In the genomic region with DNA sequence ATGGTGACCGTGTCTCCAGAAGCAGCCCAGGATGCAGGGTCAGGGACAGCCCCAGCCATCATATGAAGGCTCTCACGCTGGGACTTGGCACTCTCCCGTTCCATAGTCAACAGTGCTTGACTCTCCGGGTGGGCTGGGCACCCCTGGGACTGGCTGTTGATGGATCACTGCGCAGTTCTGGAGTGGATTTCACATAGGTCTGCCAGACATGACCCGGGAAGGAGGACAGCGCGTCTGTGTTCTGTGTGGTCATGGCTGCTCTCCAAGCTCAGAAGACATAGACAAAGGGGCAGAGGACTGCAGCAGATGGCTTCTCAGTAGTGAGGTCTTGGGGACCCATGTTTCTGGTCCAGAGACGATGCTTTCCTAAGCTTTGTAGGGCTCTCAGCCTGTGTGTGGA, we compare ENCODE assay signal across 20 mouse cellular contexts.
A peak's percentile ranks its signal among the peaks of the same experiment; 100 is the strongest.
DNase-seq lines count a peak whose midpoint lies in the region; ATAC-seq lines count a peak whose summit lies in the region.
"Had no signal": no experiment of that assay in that cellular context is flagged by ENCODE, and none has a peak within 500 bp of the region (broad histone marks: within the 10 kb centered on the region; RNA-seq: fewer than 3 reads in every experiment).

No protein-coding gene starts in this region.

- intact Hi-C loops in gastrocnemius, postnatal 14 days (cut with DNase I; ENCODE audit: low total_unique reads), result no loop called here

- no peak for ATAC-seq in megakaryocyte, adult 5-6 weeks (ENCODE audit: poor library complexity, severe bottlenecking)
- ATAC-seq: CD4-positive, CD25-positive, alpha-beta regulatory T cell, adult 4 months; forebrain, embryonic 13.5 days; hindbrain, embryonic 16.5 days; intestine, postnatal 0 days; liver, embryonic 12.5 days had no signal

- DNase-seq in gastrocnemius, postnatal 25 days, result peak; percentile 48
- no peak for DNase-seq in gastrocnemius, postnatal 14 days
- DNase-seq in lung, postnatal 10 days, result peak; percentile 57
- no peak for DNase-seq in lung, postnatal 36 days
- peak; percentile 70 for DNase-seq in cerebellum, adult 9-11 months
- DNase-seq in frontal cortex, postnatal 25 days (ENCODE audit: low spot score in 2 of 2), result no peak
- DNase-seq: adrenal gland, postnatal 14 days; gastrocnemius, postnatal 10 days; heart, adult 2 months; layer of hippocampus, postnatal 36 days; lung, adult 18-20 months; right cerebral cortex, adult 18-20 months; right cerebral cortex, postnatal 4 days; thymus, postnatal 14 days had no signal

Comparison
In these comparisons a context has a peak if more than half of its experiments do, and no peak if none do; other contexts are left out.
1. DNase-seq: peak in gastrocnemius, postnatal 25 days (single experiment), lung, postnatal 10 days (single experiment) and cerebellum, adult 9-11 months (single experiment); none in gastrocnemius, postnatal 14 days (single experiment), lung, postnatal 36 days (single experiment) and frontal cortex, postnatal 25 days (0 of 2).